Mouse (Mus musculus) neural tube, embryonic 12.5 days (tissue): ENCODE results near the gene Tcte1. TPM values are rescaled to one million over a fixed set of nuclear protein-coding genes. Genes with fewer than 3 reads are reported as not detected.
A peak's percentile ranks its signal among the peaks of the same experiment; 100 is the strongest.

Experiments
- ATAC-seq: fragments of 200-750 bp; cut with Nextera tagmentation; 2 replicates; pipeline ENCODE4 v1.8.0; 2017; ENCODE audit warnings: low read depth, mild to moderate bottlenecking, moderate TSS enrichment, moderate library complexity; ENCODE audit not compliant: low FRiP score
- H3K27ac ChIP-seq: fragments of 300-500 bp; sonication (generic); 2 replicates; pipeline ENCODE4 v1.5.1; 2016
- H3K27me3 ChIP-seq: fragments of 300-500 bp; sonication (generic); replicated peaks from 2 replicates; pipeline ENCODE4 v1.6.1; 2016; ENCODE audit warnings: mild to moderate bottlenecking
- H3K36me3 ChIP-seq: fragments of 300-500 bp; sonication (generic); 2 replicates; pipeline ENCODE4 v1.6.1; 2016; ENCODE audit warnings: mild to moderate bottlenecking
- H3K4me1 ChIP-seq: fragments of 300-500 bp; sonication (generic); 2 replicates; pipeline ENCODE4 v1.6.1; 2016
- H3K4me2 ChIP-seq: fragments of 300-500 bp; sonication (generic); replicated peaks from 2 replicates; pipeline ENCODE4 v1.6.1; 2016; ENCODE audit warnings: mild to moderate bottlenecking
- H3K4me3 ChIP-seq: fragments of 300-500 bp; sonication (generic); 2 replicates; pipeline ENCODE4 v1.5.1; 2016
- H3K9ac ChIP-seq: fragments of 300-500 bp; sonication (generic); 2 replicates; pipeline ENCODE4 v1.6.1; 2016; ENCODE audit warnings: mild to moderate bottlenecking
- H3K9me3 ChIP-seq: fragments of 300-500 bp; sonication (generic); 2 replicates; pipeline ENCODE4 v1.6.1; 2016; ENCODE audit warnings: mild to moderate bottlenecking
- WGBS: fragments of 180-500 bp; shearing (Covaris S2); methylation state at CpG from one replicate; pipeline ENCODE4 v1.1.7; 2016; 5-methylcytosine and 5-hydroxymethylcytosine counted together
- polyA plus RNA-seq: library from polyadenylated mRNA; unstranded; fragments of >200 nt; fragmentation: Nextera tagmentation; extraction: Ambion mirVana; gene quantifications from 2 replicates; pipeline ENCODE4 v1.2.1, GENCODE M21; 2016

The Tcte1 gene
- polyA plus RNA-seq, 1 experiment from 2014 or later: 1.9 TPM

DNA sequence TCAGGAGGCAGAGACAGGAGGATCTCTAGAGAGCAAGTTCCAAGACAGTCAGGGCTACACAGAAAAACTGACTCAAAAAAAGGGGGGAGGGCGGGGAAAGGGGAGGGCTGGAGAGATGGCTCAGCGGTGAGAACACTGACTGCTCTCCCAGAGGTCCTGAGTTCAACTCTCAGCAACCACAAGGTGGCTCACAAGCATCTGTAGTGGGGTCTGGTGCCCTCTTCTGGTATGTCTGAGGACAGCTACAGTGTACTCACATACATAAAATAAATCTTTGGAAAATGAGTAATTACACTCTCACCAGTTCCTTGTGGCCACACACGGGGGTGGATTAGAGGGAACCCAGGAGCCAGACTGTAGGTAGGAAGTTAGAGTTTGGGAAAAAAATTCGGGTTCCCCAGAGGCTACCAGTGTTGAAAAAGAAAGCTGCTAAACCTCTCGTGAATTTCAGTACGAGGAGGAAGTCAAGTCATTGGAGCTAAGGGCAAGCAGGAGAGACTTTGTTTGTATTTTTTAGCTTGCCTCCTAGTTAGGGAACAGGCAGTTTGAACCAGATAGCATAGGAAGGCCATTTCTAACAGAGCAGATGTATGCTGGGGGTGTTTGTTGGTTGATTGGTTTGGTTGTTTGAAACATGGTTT is 59.6 kb downstream of the Tcte1 start:
- Histone ChIP-seq H3K9ac (no peak overlapping the region), H3K27me3 (no peaks in the 10 kb centered on the region), H3K27ac (no peak overlapping the region), H3K4me3 (no peak overlapping the region), H3K9me3 (no peaks in the 10 kb centered on the region), H3K4me1 (peaks cover 16% of the 10 kb centered on the region; the same call in 1 of the 2 replicates), H3K4me2 (no peak overlapping the region), H3K36me3 (peaks cover 8% of the 10 kb centered on the region; the same call in 1 of the 2 replicates)
- no peak for ATAC-seq
- WGBS: 78% methylated on average over 6 of the region's 6 CpGs

DNA sequence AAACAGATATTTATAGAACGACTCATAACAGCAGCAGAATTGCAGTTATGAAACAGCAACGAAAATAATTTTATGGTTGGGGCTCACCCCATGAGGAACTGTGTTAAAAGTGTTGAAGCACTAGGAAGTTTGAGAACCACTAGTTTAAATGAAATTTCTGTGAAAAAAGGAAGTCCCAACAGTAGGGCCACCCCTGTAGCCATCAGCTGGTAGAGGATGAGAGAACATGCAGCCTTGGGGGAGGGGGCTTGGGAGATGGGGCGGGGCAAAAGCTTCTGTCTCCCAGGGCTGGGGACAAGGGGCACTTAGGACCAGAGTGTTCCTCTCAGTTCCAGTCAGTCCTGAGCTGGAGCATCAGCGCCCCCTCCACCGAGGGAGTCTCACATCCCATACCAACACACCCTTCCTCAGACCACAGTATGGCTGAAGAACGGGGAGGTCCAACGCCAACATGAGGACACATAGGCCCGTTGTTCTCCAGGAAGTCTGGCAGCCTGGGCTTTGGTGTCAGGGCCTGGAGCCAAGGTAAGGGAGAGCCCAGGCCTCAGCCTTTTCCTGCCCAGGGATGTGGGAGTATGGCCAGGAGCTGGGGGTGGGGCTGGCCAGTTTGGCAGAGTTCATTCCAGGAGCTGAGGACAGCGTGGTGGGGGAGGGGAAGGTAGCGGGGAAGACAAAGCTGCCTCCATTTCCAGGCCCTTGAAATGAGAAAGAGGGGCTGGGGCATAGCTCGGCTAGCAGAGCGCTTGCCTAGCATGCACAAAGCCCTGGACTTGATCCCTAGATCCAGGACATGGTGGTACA is 61.1 kb downstream of the Tcte1 start:
- Histone ChIP-seq H3K27ac (no peak overlapping the region), H3K9ac (no peak overlapping the region; the same call in 1 of the 2 replicates), H3K36me3 (peaks cover 8% of the 10 kb centered on the region; the same call in 1 of the 2 replicates), H3K4me2 (peak overlapping the region; percentile 18; the same call in 1 of the 2 replicates), H3K9me3 (no peaks in the 10 kb centered on the region), H3K4me3 (no peak overlapping the region), H3K27me3 (no peaks in the 10 kb centered on the region), H3K4me1 (peaks cover 16% of the 10 kb centered on the region; the same call in 1 of the 2 replicates)
- 46% methylated on average over 12 of the region's 12 CpGs for WGBS
- peak; percentile 35; the same call in 1 of the 2 replicates for ATAC-seq

DNA sequence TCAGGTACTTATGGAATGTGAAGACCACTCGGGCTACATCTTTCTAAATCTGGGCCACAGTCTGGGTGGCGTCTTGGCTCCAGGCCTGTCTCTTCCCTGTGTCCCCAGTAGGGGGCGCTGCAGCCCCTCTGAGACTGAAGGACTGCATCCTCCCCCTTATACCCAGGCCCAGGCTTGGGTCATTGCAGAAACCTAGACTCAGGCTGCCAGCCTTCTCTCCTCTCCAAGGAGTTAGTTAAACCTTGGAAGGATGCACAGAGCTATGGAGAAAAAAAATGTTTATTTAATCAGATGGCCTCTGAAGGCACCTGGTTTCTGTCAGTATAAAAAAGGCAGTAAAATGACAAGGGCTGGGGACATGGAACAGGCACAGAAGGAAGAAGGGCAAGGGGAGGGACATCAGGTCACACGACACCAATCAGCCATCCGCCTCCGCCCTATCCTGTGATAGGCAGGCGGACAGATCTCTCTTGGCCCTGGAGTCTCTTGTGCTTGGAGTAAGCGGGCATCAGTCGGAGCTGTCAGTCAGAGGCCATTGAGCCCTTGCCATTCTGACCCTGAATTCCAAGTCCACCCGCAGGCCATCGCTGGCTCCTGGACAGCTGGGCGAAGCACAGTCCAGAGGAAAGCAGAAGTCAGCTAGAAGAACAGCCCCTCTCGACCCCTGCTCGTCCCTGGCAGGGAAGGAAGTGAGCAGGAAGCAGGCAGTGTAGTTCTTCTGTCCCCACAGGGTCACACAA is 61.9 kb downstream of the Tcte1 start:
- H3K9me3 ChIP-seq: no peaks in the 10 kb centered on the region
- no peak overlapping the region for H3K27ac ChIP-seq
- H3K27me3 ChIP-seq: no peaks in the 10 kb centered on the region
- peak overlapping the region; percentile 18; the same call in 1 of the 2 replicates for H3K4me2 ChIP-seq
- H3K9ac ChIP-seq: 0 out of 2 replicates have a peak overlapping the region, but pooled peaks have one; percentile 5
- 34% methylated on average over 14 of the region's 14 CpGs for WGBS
- H3K4me1 ChIP-seq: peaks cover 16% of the 10 kb centered on the region; the same call in 1 of the 2 replicates
- peak; percentile 48; the same call in 1 of the 2 replicates for ATAC-seq
- no peak overlapping the region for H3K4me3 ChIP-seq
- H3K36me3 ChIP-seq: peaks cover 8% of the 10 kb centered on the region; the same call in 1 of the 2 replicates

DNA sequence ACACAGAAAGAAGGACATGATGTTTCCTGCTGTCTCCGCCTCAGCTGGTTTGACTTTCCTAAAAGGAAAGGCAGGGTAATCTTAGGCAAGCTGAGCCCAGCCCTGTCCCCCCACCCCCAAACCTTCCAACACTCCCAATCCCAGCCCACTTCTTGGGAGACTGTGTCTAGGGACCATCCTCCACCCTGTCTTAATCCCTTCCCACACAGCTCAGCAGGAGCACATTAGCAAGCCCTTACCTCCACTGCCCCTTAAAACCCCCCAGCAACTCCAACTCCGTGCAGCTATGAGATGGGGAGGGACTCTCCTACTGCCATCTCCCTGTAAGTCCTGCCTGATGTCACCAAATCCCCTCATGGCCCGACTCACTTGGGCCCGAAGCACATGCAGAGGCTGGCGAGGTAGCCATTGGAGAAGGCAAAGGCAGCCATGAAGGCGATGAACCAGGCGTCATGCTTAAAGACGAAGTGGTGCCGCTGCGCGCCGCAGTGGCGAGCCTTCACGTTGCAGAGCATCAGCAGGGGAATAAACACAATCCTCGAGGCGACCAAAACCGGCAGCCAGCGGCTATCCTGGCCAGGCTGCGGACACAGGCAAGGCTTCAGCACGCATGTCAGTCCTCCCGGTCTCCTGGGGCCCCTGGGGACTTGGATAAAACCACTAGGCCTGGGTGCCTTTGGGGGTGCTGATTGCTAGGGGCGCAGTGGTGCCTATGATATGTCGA is 62.7 kb downstream of the Tcte1 start:
- Histone ChIP-seq H3K27me3 (no peaks in the 10 kb centered on the region), H3K4me3 (no peak overlapping the region), H3K4me2 (no peak overlapping the region), H3K4me1 (peaks cover 16% of the 10 kb centered on the region; the same call in 1 of the 2 replicates), H3K9me3 (no peaks in the 10 kb centered on the region), H3K9ac (no peak overlapping the region), H3K36me3 (peaks cover 8% of the 10 kb centered on the region; the same call in 1 of the 2 replicates), H3K27ac (no peak overlapping the region)
- WGBS: 82% methylated on average over 23 of the region's 23 CpGs
- ATAC-seq: no peak

DNA sequence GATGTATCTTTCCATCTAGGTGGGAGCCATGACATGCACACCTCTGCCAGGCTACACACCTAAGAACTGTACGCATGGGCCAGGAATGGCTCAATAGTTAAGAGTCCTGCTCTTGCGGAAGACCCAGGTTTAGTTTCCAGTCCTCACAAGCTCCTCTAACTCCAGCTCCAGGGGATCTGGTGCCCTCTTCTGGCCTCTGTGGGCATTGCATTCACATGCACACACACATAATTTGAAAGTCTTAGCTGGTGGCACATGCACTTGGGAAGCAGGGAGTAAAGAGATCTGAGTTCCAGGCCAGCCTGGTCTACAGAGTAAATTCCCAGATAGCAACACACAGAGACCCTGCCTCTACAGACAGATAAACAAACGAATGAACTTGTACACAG is 63.2 kb downstream of the Tcte1 start:
- Histone ChIP-seq H3K4me2 (no peak overlapping the region), H3K27ac (no peak overlapping the region), H3K9ac (no peak overlapping the region), H3K27me3 (no peaks in the 10 kb centered on the region), H3K9me3 (no peaks in the 10 kb centered on the region), H3K36me3 (peaks cover 8% of the 10 kb centered on the region; the same call in 1 of the 2 replicates), H3K4me3 (no peak overlapping the region), H3K4me1 (peaks cover 13% of the 10 kb centered on the region; the same call in 1 of the 2 replicates)
- ATAC-seq: no peak
- WGBS: 97% methylated on average over 3 of the region's 3 CpGs

DNA sequence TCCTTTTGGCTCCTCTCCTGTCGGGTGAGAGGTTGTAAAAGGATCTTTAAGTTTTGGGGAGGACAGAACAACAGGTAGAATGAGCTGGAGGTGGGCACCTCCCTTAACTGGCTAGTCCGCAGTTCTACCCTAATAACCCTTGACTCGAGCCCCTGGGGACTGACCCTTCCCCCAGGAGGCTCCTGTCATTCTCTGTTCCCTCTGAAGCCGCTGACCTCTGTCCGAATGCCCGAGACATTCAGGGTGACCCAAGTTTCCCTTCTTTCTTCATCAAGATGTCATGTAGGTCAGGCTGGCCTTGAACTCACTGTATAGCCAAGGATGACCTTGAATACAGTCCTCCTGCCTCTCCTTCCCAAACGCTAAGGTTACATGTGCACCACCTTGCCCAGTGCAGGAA is 65.1 kb downstream of the Tcte1 start:
- 92% methylated on average over 7 of the region's 7 CpGs for WGBS

DNA sequence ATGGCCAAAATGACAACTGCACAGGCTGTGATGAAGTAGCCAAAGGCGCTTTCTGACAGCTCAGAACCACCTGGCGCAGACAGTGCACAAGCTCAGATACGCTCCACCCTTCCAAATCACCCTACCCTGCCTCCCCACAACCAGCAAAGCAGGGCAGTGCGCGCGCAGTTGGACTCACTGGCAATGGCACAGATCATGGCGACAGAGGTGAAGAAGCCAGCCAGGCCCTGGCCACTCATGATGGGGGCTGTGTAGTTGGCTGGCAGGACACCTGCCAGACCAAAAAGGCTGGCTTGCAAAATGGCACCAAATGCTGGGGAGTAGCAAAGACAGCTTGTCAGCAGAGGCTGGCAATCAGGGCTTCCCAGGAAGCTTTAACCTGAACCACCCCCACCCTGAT is 66.0 kb downstream of the Tcte1 start:
- Histone ChIP-seq H3K4me1 (peaks cover 33% of the 10 kb centered on the region), H3K36me3 (peaks cover 8% of the 10 kb centered on the region; the same call in 1 of the 2 replicates), H3K27ac (no peak overlapping the region), H3K9me3 (no peaks in the 10 kb centered on the region), H3K4me3 (no peak overlapping the region), H3K4me2 (no peak overlapping the region), H3K27me3 (peaks cover 8% of the 10 kb centered on the region), H3K9ac (no peak overlapping the region)
- WGBS: 98% methylated on average over 7 of the region's 7 CpGs
- no peak for ATAC-seq

More for the DNA sequence above, 65.1 kb downstream of the Tcte1 start:
- ATAC-seq: no peak
- H3K27me3 ChIP-seq: no peaks in the 10 kb centered on the region; the same call in 1 of the 2 replicates
- H3K4me2 ChIP-seq: no peak overlapping the region
- no peak overlapping the region for H3K9ac ChIP-seq
- H3K27ac ChIP-seq: no peak overlapping the region
- H3K36me3 ChIP-seq: peaks cover 8% of the 10 kb centered on the region; the same call in 1 of the 2 replicates
- no peak overlapping the region for H3K4me3 ChIP-seq
- peaks cover 26% of the 10 kb centered on the region for H3K4me1 ChIP-seq
- H3K9me3 ChIP-seq: no peaks in the 10 kb centered on the region

DNA sequence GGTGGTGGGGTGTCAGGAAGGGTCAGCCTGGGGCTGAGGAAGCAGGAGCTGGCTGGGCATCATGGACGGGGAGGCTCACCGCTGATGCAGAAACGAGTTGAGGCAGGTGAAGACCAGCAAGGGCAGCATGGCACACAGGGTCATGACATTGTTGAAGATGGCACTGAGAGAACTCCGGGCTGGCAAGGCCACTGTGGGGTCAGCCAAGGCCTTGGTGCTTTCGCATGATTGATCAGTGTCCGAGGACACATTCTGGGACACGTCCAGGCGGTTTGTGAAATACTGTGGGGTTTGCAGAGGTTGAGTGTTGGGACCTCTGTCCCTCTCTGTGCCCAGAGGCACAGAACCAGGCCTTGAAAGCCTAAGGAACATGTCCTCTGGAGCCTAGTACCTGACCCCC is 66.6 kb downstream of the Tcte1 start:
- H3K4me3 ChIP-seq: no peak overlapping the region
- 95% methylated on average over 8 of the region's 8 CpGs for WGBS
- no peak overlapping the region for H3K4me2 ChIP-seq
- no peak overlapping the region for H3K9ac ChIP-seq
- H3K27me3 ChIP-seq: peaks cover 9% of the 10 kb centered on the region
- H3K27ac ChIP-seq: no peak overlapping the region
- H3K36me3 ChIP-seq: peaks cover 8% of the 10 kb centered on the region; the same call in 1 of the 2 replicates
- H3K9me3 ChIP-seq: no peaks in the 10 kb centered on the region
- peaks cover 33% of the 10 kb centered on the region for H3K4me1 ChIP-seq
- no peak for ATAC-seq

DNA sequence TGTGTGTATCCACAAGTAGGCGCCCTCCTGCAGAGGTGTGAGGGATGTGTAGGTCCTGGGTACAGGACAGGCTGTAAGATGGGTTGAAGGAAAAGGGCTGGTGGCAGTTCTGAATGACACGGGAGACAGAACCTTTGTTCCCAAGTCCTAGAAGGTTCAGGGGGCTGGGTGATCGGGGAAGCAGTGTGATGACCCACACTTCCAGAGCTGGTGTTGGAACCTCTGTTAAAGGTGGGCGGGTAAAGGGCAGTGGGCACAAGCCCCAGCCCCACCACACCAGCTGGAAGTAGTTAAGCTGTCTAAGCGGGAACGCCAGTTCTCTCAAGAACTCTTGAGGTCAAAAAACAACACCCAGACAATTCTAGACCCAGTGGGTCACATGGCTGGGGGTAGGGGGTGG is 67.2 kb downstream of the Tcte1 start:
- peaks cover 13% of the 10 kb centered on the region for H3K27me3 ChIP-seq
- WGBS: 82% methylated on average over 6 of the region's 6 CpGs
- H3K27ac ChIP-seq: no peak overlapping the region
- peaks cover 8% of the 10 kb centered on the region; the same call in 1 of the 2 replicates for H3K36me3 ChIP-seq
- ATAC-seq: no peak
- H3K9ac ChIP-seq: no peak overlapping the region
- H3K4me1 ChIP-seq: peaks cover 35% of the 10 kb centered on the region
- H3K9me3 ChIP-seq: no peaks in the 10 kb centered on the region
- H3K4me3 ChIP-seq: no peak overlapping the region
- H3K4me2 ChIP-seq: no peak overlapping the region

DNA sequence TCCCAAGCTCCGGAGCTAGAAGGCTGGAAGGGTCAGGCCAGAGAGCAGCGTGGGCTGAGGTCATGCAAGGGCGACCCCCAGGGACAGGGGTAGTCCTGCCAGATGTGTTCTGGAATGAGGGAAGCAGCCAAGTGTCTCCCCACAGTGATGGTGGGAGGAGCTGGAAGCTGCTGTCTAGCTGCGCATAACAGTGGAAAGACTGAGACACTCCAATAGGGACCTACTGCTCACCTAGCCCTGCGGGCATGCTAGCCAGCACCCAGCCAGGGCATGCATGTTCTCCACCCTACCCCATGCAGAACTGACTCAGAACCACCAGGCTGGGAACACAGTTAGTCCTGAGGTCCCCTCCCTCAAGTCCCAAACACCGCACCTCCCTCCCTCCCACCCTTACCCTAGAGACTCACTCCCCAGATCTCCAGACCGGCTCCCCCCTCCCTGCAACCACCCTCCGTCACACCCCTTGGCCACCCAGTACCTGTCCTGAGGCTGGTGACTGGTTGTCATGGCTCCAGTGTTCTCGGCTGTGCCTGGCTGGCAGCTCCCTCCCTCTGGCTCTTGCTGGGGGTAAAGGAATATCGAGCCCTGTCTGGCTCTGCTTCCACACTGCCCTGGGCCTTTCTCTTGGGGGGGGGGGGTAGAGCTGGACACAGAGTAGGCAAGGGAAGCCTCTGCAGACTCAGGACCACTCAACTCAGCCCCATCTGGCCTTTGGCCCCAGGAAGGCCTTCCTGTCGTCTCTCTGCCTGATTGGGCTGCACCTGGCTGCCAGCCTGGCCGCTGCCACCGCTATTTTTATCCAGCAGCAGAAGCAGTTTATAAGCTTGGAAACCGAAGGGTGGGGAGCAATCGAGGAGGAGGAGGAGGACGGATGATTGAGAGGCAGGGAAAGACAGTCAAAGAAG is 68.7 kb downstream of the Tcte1 start:
- Histone ChIP-seq H3K27me3 (peaks cover 22% of the 10 kb centered on the region), H3K4me1 (peaks cover 47% of the 10 kb centered on the region), H3K9me3 (no peaks in the 10 kb centered on the region), H3K27ac (no peak overlapping the region), H3K4me3 (no peak overlapping the region), H3K4me2 (peak overlapping the region; percentile 29), H3K36me3 (peaks cover 5% of the 10 kb centered on the region; the same call in 1 of the 2 replicates), H3K9ac (0 out of 2 replicates have a peak overlapping the region, but pooled peaks have one; percentile 29)
- 64% methylated on average over 16 of the region's 16 CpGs for WGBS
- no peak for ATAC-seq
